Mouse (Mus musculus) heart, postnatal 0 days (tissue): ENCODE measurements around the gene Slc39a11. TPM values are rescaled to one million over a fixed set of nuclear protein-coding genes. Genes with fewer than 3 reads are reported as not detected.

Experiments
- ATAC-seq: fragments of 200-750 bp; cut with Nextera tagmentation; 2 replicates; pipeline ENCODE4 v1.8.0; 2017; ENCODE audit warnings: low read depth, moderate number of reproducible peaks, moderate library complexity; ENCODE audit not compliant: insufficient read depth
- DNase-seq: peaks from one replicate; pipeline ENCODE4 v3.0.0-alpha.2; 2016; ENCODE audit warnings: low spot score
- H3K27ac ChIP-seq: fragments of 300-500 bp; sonication (generic); 2 replicates; pipeline ENCODE4 v1.5.1; 2014; ENCODE audit warnings: low read depth, mild to moderate bottlenecking
- H3K27me3 ChIP-seq: fragments of 300-500 bp; sonication (generic); 2 replicates; pipeline ENCODE4 v1.6.1; 2014; ENCODE audit warnings: low read length, mixed read lengths; ENCODE audit not compliant: control insufficient read depth, insufficient read depth
- H3K36me3 ChIP-seq: fragments of 300-500 bp; sonication (generic); replicated peaks from 2 replicates; pipeline ENCODE4 v1.6.1; 2014; ENCODE audit warnings: low read length, mixed read lengths; ENCODE audit not compliant: control insufficient read depth, insufficient read depth
- H3K4me1 ChIP-seq: fragments of 300-500 bp; sonication (generic); 2 replicates; pipeline ENCODE4 v1.6.1; 2014; ENCODE audit warnings: antibody characterized with exemption; ENCODE audit not compliant: control insufficient read depth, insufficient read depth
- H3K4me2 ChIP-seq: fragments of 300-500 bp; sonication (generic); 2 replicates; pipeline ENCODE4 v1.6.1; 2014; ENCODE audit warnings: low read depth, mild to moderate bottlenecking, low read length, moderate library complexity
- H3K4me3 ChIP-seq: fragments of 300-500 bp; sonication (generic); 2 replicates; pipeline ENCODE4 v1.5.1; 2014; ENCODE audit warnings: low read depth, low read length
- H3K9ac ChIP-seq: fragments of 300-500 bp; sonication (generic); replicated peaks from 2 replicates; pipeline ENCODE4 v1.6.1; 2014; ENCODE audit warnings: low read depth, low read length, mixed read lengths
- H3K9me3 ChIP-seq: fragments of 300-500 bp; sonication (generic); replicated peaks from 2 replicates; pipeline ENCODE4 v1.6.1; 2016; ENCODE audit warnings: low read length; ENCODE audit not compliant: control insufficient read depth
- CTCF ChIP-seq: IDR thresholded peaks from 2 replicates; pipeline ENCODE4 v1.5.1; 2016; ENCODE audit warnings: antibody characterized with exemption, control low read depth, low read depth
- EP300 ChIP-seq: IDR thresholded peaks from 2 replicates; pipeline ENCODE4 v1.6.1; 2016; ENCODE audit warnings: antibody characterized with exemption, low read depth
- WGBS: fragments of 180-500 bp; shearing (Covaris S2); extraction: QIAGEN DNeasy Blood & Tissue Kit; methylation state at CpG from one replicate; pipeline ENCODE4 v1.1.7; 2014; 5-methylcytosine and 5-hydroxymethylcytosine counted together
- polyA plus RNA-seq: library from polyadenylated mRNA; unstranded; fragments of >200 nt; fragmentation: Nextera tagmentation; extraction: Ambion mirVana; gene quantifications from 2 replicates; pipeline ENCODE4 v1.2.1, GENCODE M21; 2015
- total RNA-seq: library from RNA; depleted of rRNA; stranded (reverse); fragments of >200 nt; gene quantifications from 2 replicates; pipeline ENCODE4 v1.2.3, GENCODE M21; 2014; ENCODE audit warnings: low replicate concordance

Slc39a11 gene
- total and polyA plus RNA-seq, 2 experiments from 2014 or later: 8.6 to 16.3 TPM

DNA sequence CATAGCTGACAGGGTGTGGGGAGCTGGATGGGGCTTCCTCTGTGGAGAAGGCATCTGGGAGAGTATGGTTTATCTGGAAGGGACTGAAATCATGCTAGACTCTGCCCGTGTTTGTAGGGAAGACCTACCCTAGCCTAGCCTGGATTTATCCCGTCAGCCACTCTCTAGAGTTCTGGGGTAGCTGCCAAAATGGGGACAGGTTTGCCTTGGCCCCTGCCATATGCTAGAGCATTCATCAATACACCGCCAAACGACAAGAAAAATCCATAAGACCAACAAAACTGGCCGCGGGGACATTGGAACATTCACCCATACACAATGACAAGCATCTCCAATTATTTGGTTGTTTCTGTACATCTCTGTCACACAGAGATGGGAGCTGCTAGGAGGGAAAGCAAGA lies 371.6 kb downstream of the Slc39a11 start:
- H3K4me1 ChIP-seq: no peaks in the 10 kb centered on the region
- ATAC-seq (no peak), DNase-seq (no peak)
- no peak overlapping the region for H3K4me2 ChIP-seq
- H3K9me3 ChIP-seq: no peaks in the 10 kb centered on the region
- no peak overlapping the region for H3K4me3 ChIP-seq
- WGBS: 80% methylated on average over 6 of the region's 6 CpGs
- no peaks in the 10 kb centered on the region for H3K27me3 ChIP-seq
- TF ChIP-seq CTCF (no peak), EP300 (no peak)
- H3K27ac ChIP-seq: no peak overlapping the region
- no peak overlapping the region for H3K9ac ChIP-seq
- H3K36me3 ChIP-seq: no peaks in the 10 kb centered on the region

- H3K4me1 ChIP-seq: no peaks in the 10 kb centered on the region
- no peak overlapping the region for H3K9ac ChIP-seq
- H3K27me3 ChIP-seq: no peaks in the 10 kb centered on the region
- TF ChIP-seq EP300: no peak
- no peak for TF ChIP-seq CTCF
- H3K4me2 ChIP-seq: no peak overlapping the region
- H3K9me3 ChIP-seq: no peaks in the 10 kb centered on the region
- no peak overlapping the region for H3K4me3 ChIP-seq
- DNase-seq (no peak), ATAC-seq (no peak)
- H3K27ac ChIP-seq: no peak overlapping the region
- 61% methylated on average over 10 of the region's 10 CpGs for whole genome bisulfite sequencing
- no peaks in the 10 kb centered on the region for H3K36me3 ChIP-seq
Measured at GRCm38 (mm10) chr11:113277034-113277612, 372.8 kb downstream of the Slc39a11 start.

DNA sequence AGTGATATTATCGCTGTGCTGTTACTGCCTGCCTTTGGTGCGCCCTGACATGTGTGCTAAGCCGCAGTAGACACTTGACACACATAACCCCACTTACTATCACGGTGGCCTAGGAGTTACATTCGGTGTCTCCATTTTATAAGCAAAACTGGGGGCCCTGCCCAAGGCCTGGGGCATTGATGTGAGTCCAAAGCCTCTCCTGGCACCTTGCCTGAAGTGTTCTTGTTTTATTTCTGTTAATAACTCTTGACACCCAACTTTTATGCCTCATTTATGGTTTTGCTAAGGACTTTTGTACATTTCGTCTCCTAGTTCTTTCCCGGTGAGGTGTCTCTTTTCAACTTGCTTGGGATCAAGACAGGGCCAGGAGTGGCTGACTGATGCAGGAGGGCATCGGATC lies 373.4 kb downstream of the Slc39a11 start:
- ATAC-seq: no peak
- no peak overlapping the region for H3K9ac ChIP-seq
- H3K27me3 ChIP-seq: no peaks in the 10 kb centered on the region
- no peaks in the 10 kb centered on the region for H3K9me3 ChIP-seq
- DNase-seq: no peak
- no peaks in the 10 kb centered on the region for H3K4me1 ChIP-seq
- H3K4me2 ChIP-seq: no peak overlapping the region
- no peak overlapping the region for H3K27ac ChIP-seq
- WGBS: 89% methylated on average over 8 of the region's 8 CpGs
- no peaks in the 10 kb centered on the region for H3K36me3 ChIP-seq
- no peak overlapping the region for H3K4me3 ChIP-seq
- no peak for TF ChIP-seq EP300
- no peak for TF ChIP-seq CTCF

- Histone ChIP-seq H3K4me3 (no peak overlapping the region), H3K4me2 (no peak overlapping the region), H3K9me3 (no peaks in the 10 kb centered on the region), H3K36me3 (no peaks in the 10 kb centered on the region), H3K27me3 (no peaks in the 10 kb centered on the region), H3K9ac (no peak overlapping the region), H3K4me1 (no peaks in the 10 kb centered on the region), H3K27ac (no peak overlapping the region)
- ATAC-seq (no peak), DNase-seq (no peak)
- TF ChIP-seq CTCF (no peak), EP300 (no peak)
- WGBS: 80% methylated on average over 8 of the region's 8 CpGs
Measured at GRCm38 (mm10) chr11:113274037-113274436, 375.8 kb downstream of the Slc39a11 start.

DNA sequence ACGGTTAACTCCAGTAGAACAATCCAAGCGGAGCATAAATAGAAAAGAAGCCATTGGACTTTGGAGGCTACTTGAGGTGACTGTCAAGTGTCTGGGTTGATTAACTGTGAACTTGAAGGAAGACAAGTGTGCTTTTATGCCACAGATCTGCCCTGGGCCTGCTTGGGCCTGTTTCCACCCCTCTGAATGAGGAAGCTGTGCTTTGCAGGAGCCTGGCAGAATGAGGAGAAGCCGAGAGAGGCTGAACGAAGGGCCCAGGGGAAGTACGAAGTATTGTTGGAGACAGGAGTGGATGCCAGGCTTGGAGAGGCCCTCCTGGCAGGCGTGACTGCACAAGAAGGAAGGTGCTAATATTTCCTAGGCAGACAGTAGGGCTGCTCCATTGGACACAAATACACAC lies 378.0 kb downstream of the Slc39a11 start:
- WGBS: 79% methylated on average over 6 of the region's 6 CpGs
- H3K4me3 ChIP-seq: no peak overlapping the region

GRCm38 (mm10) chr11:113268831-113269319 lies 381.0 kb downstream of the Slc39a11 start:
- Histone ChIP-seq H3K4me2 (no peak overlapping the region), H3K9me3 (no peaks in the 10 kb centered on the region), H3K4me3 (no peak overlapping the region), H3K4me1 (no peaks in the 10 kb centered on the region), H3K27ac (no peak overlapping the region), H3K36me3 (no peaks in the 10 kb centered on the region), H3K27me3 (no peaks in the 10 kb centered on the region), H3K9ac (no peak overlapping the region)
- DNase-seq (no peak), ATAC-seq (no peak)
- WGBS: 84% methylated on average over 8 of the region's 8 CpGs
- no peak for TF ChIP-seq CTCF
- TF ChIP-seq EP300: no peak

More for the DNA sequence above, 378.0 kb downstream of the Slc39a11 start:
- Histone ChIP-seq H3K4me2 (no peak overlapping the region), H3K9ac (no peak overlapping the region), H3K36me3 (no peaks in the 10 kb centered on the region), H3K27me3 (no peaks in the 10 kb centered on the region), H3K9me3 (no peaks in the 10 kb centered on the region), H3K27ac (no peak overlapping the region), H3K4me1 (no peaks in the 10 kb centered on the region)
- TF ChIP-seq EP300: no peak
- TF ChIP-seq CTCF: no peak
- ATAC-seq (no peak), DNase-seq (no peak)
